Mouse (Mus musculus) c-Kit-positive CD71-positive TER-119-negative erythroid progenitor cells, embryonic 14.5 days (primary cell): ENCODE measurements around the gene Clec2g.
"Not testable (repeated sequence)": the region's sequence is repeated elsewhere in the genome, so short reads cannot be mapped to it uniquely, and the experiment has no call there.

Experiments
- DNase-seq: peaks from one replicate; pipeline ENCODE4 v3.0.0-alpha.2; 2013; ENCODE audit warnings: low read depth

The Clec2g gene

DNA sequence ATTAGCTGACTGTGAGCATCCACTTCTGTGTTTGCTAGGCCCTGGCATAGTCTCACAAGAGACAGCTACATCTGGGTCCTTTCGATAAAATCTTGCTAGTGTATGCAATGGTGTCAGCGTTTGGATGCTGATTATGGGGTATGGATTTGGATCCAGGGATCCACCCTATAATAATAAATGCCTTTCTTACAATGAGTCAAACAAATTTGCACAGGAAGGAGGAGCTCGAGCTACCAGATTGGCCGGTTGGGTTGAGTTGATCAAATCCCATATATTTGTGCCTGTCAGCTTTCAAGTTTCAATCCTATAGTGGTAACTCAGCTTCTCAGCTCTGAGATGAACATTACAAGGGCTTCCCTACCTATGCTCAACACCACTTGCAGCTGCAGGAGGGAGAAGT lies at the start of gene Clec2g:
Gene Clec2g, plus strand, starts transcription at position 301 of the 400 bp plus-strand sequence.
- DNase-seq = not testable (repeated sequence)

- DNase-seq = not testable (repeated sequence)
These were observed 46.9 kb upstream of the Clec2g start, which contains the start of gene Clec2i for GRCm38 (mm10) chr6:128887091-128887790. Gene Clec2i (plus strand): TSS chr6:128887588.

GRCm38 (mm10) chr6:128888834-128889233 lies 45.3 kb upstream of the Clec2g start:
- no peak for DNase-seq

DNA sequence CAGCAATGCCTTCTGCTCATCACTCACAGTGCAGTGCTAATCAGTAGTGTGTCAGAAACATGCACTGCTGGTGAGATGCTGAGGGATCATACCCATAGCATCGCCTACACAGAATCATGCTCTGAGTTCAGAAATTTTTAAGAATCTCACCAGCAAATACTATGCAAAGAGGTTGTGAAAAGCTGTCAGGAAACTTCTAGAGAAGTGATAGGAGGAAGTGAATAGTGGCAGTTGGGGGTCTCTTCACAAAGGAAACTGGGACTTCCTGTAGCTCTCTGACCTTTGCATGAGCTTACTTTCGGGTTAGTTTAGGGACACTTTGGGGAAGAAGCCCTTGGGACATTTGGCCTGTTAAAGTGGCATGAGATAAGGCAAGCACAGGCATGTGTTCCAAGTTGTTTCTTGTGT lies 43.2 kb upstream of the Clec2g start, which contains the start of gene BC035044:
Gene BC035044, minus strand, starts transcription at position 179 of the 408 bp plus-strand sequence.
- no peak for DNase-seq

DNA sequence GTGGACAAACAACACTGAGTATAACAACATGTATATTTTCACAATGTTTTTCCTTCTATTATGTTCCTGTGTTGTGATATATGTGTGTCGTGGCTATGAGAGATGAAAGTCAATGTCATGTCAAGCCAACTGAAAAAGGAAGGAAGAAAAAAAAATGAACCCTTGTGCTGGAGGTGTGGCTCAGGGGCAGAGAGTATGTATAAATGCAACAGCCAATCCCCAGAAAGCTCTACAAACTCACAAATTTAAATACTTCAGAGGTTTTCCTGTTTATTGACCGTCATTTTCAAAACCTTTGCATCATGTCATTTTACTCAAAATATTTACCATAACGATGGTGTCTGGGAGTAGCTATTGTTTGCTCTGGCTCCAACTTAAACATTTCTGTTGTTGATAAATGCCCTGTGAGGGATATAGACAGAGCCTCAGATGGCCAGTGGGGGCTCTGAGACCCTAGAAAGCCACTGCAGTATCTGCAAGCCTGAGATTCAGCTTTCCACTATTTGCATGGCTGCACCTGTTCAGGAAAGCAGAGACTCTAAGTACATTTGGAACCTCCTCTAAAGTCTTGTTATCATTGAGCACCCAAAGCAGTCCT lies 38.7 kb upstream of the Clec2g start:
- DNase-seq = no peak

- DNase-seq = no peak
These were observed 34.1 kb upstream of the Clec2g start for GRCm38 (mm10) chr6:128900044-128900443.

DNA sequence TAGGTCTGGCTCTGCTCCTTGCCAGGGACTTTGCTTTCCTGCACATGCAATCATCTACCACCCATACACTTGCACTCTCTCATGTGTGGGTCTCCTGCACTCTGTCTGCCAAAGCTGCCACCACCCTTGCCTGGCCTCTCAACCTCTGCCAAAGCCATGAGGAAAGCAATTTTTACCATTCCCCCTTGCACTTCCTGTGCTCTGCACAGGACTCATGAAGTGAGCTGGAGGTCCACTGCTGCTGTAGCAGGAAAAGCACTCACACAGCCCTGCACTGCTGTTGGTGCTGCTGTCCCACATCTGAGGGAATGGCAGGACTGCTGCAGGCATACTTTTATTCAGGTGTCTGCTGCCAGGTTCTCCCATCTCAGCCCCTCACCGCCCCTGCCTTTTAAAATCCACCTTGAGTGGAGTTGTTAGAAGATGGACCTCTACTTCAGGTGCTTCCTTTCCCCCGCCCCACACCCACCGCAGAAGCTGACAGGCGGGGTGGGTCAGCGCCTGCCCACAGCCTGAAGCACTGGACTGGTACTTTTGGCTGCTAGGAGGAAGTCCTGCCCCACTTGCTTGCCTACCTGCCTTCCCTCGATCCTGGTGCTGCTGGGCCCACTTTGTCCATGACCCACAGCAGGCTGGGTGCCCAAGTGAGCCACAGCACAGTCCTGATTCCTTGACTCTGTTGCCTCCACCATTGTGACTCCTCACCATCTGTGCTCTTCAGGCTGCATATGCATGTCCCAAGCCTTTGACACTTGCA lies 33.2 kb upstream of the Clec2g start:
- not testable (repeated sequence) for DNase-seq

GRCm38 (mm10) chr6:128913598-128914254 lies 20.5 kb upstream of the Clec2g start:
- DNase-seq = no peak

GRCm38 (mm10) chr6:128917322-128917721 lies 16.9 kb upstream of the Clec2g start:
- no peak for DNase-seq

DNA sequence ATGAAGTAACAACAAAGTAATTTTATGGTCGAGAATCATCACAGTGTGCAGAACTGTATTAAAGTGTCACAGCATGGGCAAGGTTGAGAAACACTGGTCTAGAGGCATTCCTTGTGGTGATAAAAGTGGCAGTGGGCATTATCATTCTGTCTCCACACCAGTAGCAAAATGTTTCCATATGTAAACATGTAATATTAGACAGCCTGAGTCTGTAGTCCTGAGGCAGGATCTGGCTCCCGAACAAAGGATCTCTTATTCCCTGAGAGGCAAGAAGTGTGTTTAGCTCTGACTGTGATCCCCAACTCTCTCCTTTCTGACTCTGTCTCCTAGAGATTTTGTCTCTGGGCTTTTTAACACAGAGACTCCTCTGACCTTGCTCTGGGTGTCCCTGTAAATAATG lies 1.1 kb upstream of the Clec2g start:
- no peak for DNase-seq

GRCm38 (mm10) chr6:128935889-128936665 lies 1.9 kb downstream of the Clec2g start:
- not testable (repeated sequence) for DNase-seq

DNA sequence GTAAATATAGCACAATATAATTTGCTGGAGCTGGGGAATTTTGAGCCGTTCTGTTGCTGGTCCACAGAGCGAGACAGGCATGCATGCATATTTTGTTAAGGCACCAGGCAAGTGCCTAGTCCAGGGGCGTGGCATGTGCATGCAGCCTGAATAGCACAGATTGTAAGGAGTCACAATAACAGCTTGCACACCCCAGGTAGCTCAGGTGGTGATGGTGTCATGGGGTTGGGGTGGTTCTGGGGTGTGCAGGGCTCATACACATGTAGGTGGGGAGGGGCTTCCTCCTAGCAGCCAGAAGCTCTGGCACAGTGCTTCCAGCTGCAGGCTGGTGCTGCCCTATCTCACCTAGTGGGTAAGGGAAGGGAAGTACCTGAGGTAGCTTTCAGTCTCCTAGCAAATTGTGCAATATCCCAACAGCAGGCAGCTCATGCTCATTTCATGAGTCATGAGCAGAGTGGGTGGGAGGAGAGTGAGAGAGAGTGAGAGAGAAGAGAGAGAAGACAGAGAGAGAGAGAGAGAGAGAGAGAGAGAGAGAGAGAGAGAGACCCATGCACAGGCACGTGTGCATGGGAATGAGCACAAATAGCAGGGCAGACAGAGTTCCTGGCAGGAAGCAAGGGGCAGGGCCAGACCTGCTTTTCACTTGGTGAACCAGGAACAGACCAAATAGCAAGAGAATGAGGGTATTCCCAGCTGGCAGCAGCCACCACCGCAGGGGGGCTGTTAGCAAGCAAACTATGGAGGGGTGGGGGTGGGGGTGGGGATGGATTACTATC lies 7.7 kb downstream of the Clec2g start:
- no peak for DNase-seq

- DNase-seq = no peak
These were observed 11.4 kb downstream of the Clec2g start for GRCm38 (mm10) chr6:128945564-128945963.

DNA sequence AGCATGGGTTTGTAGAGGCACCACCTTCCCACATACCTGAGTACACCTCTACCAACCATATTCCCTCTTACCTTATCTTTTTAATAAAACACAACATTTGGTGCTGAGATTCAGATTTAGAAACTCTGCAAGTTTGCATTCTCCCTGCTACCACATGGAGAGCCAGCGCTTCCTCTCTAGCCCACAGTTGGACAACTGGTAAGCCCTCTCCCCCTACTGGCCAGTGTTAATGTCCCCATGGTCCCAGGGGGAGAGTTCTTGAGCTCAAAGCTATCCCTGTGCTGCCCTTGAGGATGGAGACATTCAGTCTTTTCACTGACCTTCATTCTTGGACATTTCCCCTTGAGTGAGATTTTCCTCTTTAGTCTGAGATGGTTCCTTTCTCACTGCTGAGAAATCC lies 26.9 kb downstream of the Clec2g start:
- DNase-seq = no peak

- not testable (repeated sequence) for DNase-seq
These were observed 27.9 kb downstream of the Clec2g start for GRCm38 (mm10) chr6:128962108-128962507.

GRCm38 (mm10) chr6:128964519-128964918 lies 30.3 kb downstream of the Clec2g start:
- DNase-seq = no peak

DNA sequence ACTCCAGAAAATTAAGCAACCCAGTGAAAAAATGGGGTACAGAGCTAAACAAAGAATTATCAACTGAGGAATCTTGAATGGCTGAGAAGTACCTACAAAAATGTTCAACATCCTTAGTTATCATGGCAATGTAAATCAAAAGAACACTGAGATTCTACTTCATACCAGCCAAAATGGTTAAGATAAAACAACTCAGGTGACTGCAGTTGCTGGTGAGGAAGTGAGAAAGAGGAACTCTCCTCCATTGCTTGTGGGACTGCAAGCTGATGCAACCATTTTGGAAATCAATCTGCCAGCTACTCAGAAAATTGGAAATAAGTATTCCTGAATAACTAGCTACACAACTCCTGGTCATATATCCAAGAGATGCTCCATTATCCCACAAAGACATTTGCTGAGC lies 34.3 kb downstream of the Clec2g start:
- DNase-seq = no peak

- DNase-seq = no peak
These were observed 35.6 kb downstream of the Clec2g start for GRCm38 (mm10) chr6:128969741-128970140.

GRCm38 (mm10) chr6:128970508-128971393 lies 36.6 kb downstream of the Clec2g start:
- DNase-seq = not testable (repeated sequence)
